Mouse (Mus musculus): ENCODE data around the gene Gm21440.
"Not testable (repeated sequence)": the region's sequence is repeated elsewhere in the genome, so short reads cannot be mapped to it uniquely, and the experiment has no call there.

Gm21440 gene

DNA sequence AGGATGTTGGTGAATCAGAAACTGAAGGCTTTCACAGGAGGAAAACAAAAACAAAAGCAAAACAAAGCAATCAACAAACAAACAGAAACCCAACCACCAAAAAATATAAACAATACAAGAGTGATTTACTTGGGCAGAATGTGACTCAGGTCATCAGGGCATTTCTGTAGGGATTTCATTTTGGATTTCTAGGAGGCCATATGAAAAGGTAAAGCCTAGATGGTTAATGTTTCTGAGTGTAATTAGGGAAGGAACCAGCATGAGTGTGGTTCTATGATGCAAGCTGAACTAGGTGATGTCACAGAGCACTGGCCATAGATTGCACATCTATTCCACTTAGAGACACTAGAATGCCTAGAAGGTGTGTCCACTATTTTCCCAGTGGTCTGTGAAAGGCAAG is at the start of gene Gm21440, which contains the start of gene Gm21454:
TSS of gene Gm21440 (plus strand) at position 301 of the 400 bp plus-strand sequence.
TSS of gene Gm21454 (plus strand) at position 352 of the 400 bp plus-strand sequence.
- DNase-seq (ENCODE audit: low read depth, low spot score): not testable (repeated sequence)

GRCm38 (mm10) chrY:13223828-13224227 is 28.4 kb upstream of the Gm21440 start, which contains the start of gene Gm21828:
Gene Gm21828 (minus strand): TSS chrY:13223928.
- not testable (repeated sequence) for DNase-seq (ENCODE audit: low read depth, low spot score)

Measured in mesoderm, embryonic 11.5 days (tissue).